Mouse (Mus musculus) kidney, postnatal 0 days (tissue): ENCODE results near the gene Vmn1r43. TPM values are rescaled to one million over a fixed set of nuclear protein-coding genes. Genes with fewer than 3 reads are reported as not detected.
"Not testable (repeated sequence)": the region's sequence is repeated elsewhere in the genome, so short reads cannot be mapped to it uniquely, and the experiment has no call there.

ENCODE experiments used
- ATAC-seq: fragments of 200-750 bp; cut with Nextera tagmentation; replicated peaks from 2 replicates; pipeline ENCODE4 v1.8.0; 2017; ENCODE audit warnings: low read depth, moderate number of reproducible peaks, moderate TSS enrichment, moderate library complexity; ENCODE audit not compliant: low FRiP score
- DNase-seq: peaks from one replicate; pipeline ENCODE4 v3.0.0-alpha.2; 2016; ENCODE audit warnings: low spot score
- H3K27ac ChIP-seq: fragments of 300-500 bp; sonication (generic); 2 replicates; pipeline ENCODE4 v1.5.1; 2014; ENCODE audit warnings: mild to moderate bottlenecking
- H3K27me3 ChIP-seq: fragments of 300-500 bp; sonication (generic); 2 replicates; pipeline ENCODE4 v1.6.1; 2014; ENCODE audit warnings: low read length, mixed read lengths; ENCODE audit not compliant: insufficient read depth
- H3K36me3 ChIP-seq: fragments of 300-500 bp; sonication (generic); 2 replicates; pipeline ENCODE4 v1.6.1; 2014; ENCODE audit warnings: low read length, mixed read lengths; ENCODE audit not compliant: insufficient read depth
- H3K4me1 ChIP-seq: fragments of 300-500 bp; sonication (generic); replicated peaks from 2 replicates; pipeline ENCODE4 v1.6.1; 2014; ENCODE audit warnings: antibody characterized with exemption, low read length, mixed read lengths; ENCODE audit not compliant: insufficient read depth
- H3K4me2 ChIP-seq: fragments of 300-500 bp; sonication (generic); 2 replicates; pipeline ENCODE4 v1.6.1; 2014; ENCODE audit warnings: mild to moderate bottlenecking, low read length, moderate library complexity, mixed read lengths
- H3K4me3 ChIP-seq: fragments of 300-500 bp; sonication (generic); replicated peaks from 2 replicates; pipeline ENCODE4 v1.5.1; 2014; ENCODE audit warnings: low read depth, low read length
- H3K9ac ChIP-seq: fragments of 300-500 bp; sonication (generic); 2 replicates; pipeline ENCODE4 v1.6.1; 2014; ENCODE audit warnings: low read depth, low read length
- H3K9me3 ChIP-seq: fragments of 300-500 bp; sonication (generic); replicated peaks from 2 replicates; pipeline ENCODE4 v1.6.1; 2016; ENCODE audit warnings: low read length, inconsistent platforms, mixed read lengths
- CTCF ChIP-seq: IDR thresholded peaks from 2 replicates; pipeline ENCODE4 v1.5.1; 2016; ENCODE audit warnings: antibody characterized with exemption, low read depth, mild to moderate bottlenecking, moderate library complexity
- WGBS: fragments of 180-500 bp; shearing (Covaris S2); extraction: QIAGEN DNeasy Blood & Tissue Kit; methylation state at CpG from one replicate; pipeline ENCODE4 v1.1.7; 2014; 5-methylcytosine and 5-hydroxymethylcytosine counted together
- polyA plus RNA-seq: library from polyadenylated mRNA; unstranded; fragments of >200 nt; fragmentation: Nextera tagmentation; extraction: Ambion mirVana; gene quantifications from 2 replicates; pipeline ENCODE4 v1.2.1, GENCODE M21; 2015

The Vmn1r43 gene
- not detected in 2 replicates for polyA plus RNA-seq

- not testable (repeated sequence) for DNase-seq, H3K27ac ChIP-seq, H3K9me3 ChIP-seq, H3K4me3 ChIP-seq, H3K9ac ChIP-seq, H3K27me3 ChIP-seq, H3K36me3 ChIP-seq, H3K4me1 ChIP-seq, ATAC-seq, H3K4me2 ChIP-seq
- WGBS = 72% methylated on average over 3 of the region's 3 CpGs
Observed at GRCm38 (mm10) chr6:89876313-89876712, at the start of gene Vmn1r43, which contains the start of gene Vmn1r42. Vmn1r43 (minus strand) TSS chr6:89876413. Vmn1r42 (minus strand) TSS chr6:89876413.

DNA sequence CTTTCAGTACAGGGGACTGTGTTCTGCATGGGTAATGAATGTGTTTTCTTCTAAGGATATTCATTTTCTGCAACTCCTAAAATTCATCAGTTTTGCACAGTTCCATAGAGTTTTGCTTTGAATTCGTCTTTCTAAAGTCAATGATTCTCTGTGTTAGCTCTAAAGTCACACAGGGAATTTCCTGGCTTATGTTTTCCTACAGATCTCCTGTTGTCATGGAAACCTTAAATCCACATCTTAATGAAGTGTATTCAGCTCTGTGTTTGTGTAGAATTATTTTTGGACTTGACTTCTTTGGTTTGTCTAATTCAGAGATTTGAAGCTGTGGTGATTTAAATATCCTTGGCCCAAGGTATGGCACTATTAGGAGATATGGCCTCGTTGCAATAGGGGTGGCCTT, 7.6 kb upstream of the Vmn1r43 start:
- H3K4me1 ChIP-seq = no peaks in the 10 kb centered on the region
- no peak overlapping the region for H3K9ac ChIP-seq
- no peaks in the 10 kb centered on the region for H3K27me3 ChIP-seq
- no peaks in the 10 kb centered on the region for H3K9me3 ChIP-seq
- no peak overlapping the region for H3K4me2 ChIP-seq
- WGBS = 54% methylated on average over 2 of the region's 2 CpGs
- no peak overlapping the region for H3K27ac ChIP-seq
- no peak for TF ChIP-seq CTCF
- no peaks in the 10 kb centered on the region for H3K36me3 ChIP-seq
- H3K4me3 ChIP-seq = no peak overlapping the region
- DNase-seq (no peak), ATAC-seq (no peak)

DNA sequence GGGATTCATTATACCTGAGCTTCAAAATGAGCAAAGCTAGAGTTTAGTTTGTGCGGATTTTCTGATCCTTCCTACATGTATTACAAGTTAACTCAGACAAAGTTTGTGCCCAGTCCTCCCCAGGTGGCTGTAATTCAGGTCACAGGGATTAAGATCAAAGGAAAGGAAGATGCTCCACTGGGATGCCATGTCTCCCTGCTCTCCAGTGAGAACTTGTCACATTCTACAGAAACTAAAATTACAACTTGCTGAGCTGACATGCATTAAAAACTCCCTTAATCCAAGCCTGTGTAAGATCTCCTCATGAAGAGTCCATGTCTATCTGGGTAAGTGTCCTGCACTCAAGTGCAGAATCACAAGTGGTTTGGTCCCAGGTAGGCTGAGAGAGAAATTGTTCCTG, 7.1 kb upstream of the Vmn1r43 start, which contains the start of gene Vmn1r44:
TSS of gene Vmn1r44 (plus strand) at position 301 of the 400 bp plus-strand sequence.
- Histone ChIP-seq H3K9ac (no peak within 1 kb of the TSS), H3K27ac (no peak within 1 kb of the TSS), H3K9me3 (no peaks in the 10 kb centered on the region), H3K4me2 (no peak within 1 kb of the TSS), H3K27me3 (no peaks in the 10 kb centered on the region), H3K4me1 (no peaks in the 10 kb centered on the region), H3K36me3 (no peaks in the 10 kb centered on the region), H3K4me3 (no peak within 1 kb of the TSS)
- ATAC-seq (no peak), DNase-seq (no peak)
- no peak for TF ChIP-seq CTCF
- WGBS = 90% methylated on average over 1 of the region's 1 CpGs

GRCm38 (mm10) chr6:89880867-89881266, 4.7 kb upstream of the Vmn1r43 start:
- TF ChIP-seq CTCF = no peak
- H3K4me3 ChIP-seq = no peak overlapping the region
- H3K36me3 ChIP-seq = no peaks in the 10 kb centered on the region
- no peaks in the 10 kb centered on the region for H3K4me1 ChIP-seq
- DNase-seq (no peak), ATAC-seq (no peak)
- H3K27me3 ChIP-seq = no peaks in the 10 kb centered on the region
- H3K27ac ChIP-seq = no peak overlapping the region
- H3K4me2 ChIP-seq = no peak overlapping the region
- H3K9me3 ChIP-seq = no peaks in the 10 kb centered on the region
- no peak overlapping the region for H3K9ac ChIP-seq

DNA sequence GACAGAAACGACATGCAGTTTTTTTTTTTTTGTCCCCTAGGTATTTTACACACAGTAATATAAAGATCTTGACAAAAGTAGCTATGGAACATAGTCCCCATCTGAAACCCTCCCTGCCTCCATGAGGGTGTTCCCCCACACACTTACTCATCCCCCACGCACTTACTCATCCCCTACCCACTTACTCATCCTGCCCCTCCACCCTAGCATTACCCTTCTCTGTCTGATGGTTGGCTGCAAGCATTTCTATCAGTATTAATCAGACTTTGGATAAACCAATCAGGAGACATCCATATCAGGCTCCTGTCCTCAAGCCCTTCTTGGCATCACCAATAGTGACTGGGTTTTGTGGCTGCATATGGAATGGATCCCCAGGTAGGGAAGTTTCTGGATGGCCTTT, 750 bp upstream of the Vmn1r43 start:
- Histone ChIP-seq H3K27me3 (no peaks in the 10 kb centered on the region), H3K9ac (no peak overlapping the region), H3K4me1 (no peaks in the 10 kb centered on the region), H3K4me2 (no peak overlapping the region), H3K27ac (no peak overlapping the region), H3K36me3 (no peaks in the 10 kb centered on the region), H3K4me3 (no peak overlapping the region), H3K9me3 (no peaks in the 10 kb centered on the region)
- 81% methylated on average over 2 of the region's 2 CpGs for WGBS
- ATAC-seq (no peak), DNase-seq (no peak)
- TF ChIP-seq CTCF = no peak

DNA sequence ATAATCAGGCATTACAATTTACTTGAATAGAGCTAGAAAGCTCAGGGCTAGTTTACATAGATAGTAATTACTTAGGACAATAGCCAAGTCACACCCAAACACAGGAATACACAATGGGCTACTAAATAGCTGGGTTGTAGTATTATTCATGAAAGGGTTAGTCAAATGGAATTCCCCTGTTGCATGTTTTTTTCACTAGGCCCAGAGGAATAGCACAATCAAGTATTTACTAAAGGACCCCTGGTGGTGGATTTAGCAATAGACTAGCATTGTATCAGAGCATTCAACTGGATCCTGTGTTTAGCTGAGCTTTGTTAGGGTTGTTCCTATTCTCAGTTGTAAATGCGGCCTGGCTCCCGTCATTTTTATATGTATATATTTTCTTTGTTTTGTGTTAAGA, 8.2 kb downstream of the Vmn1r43 start:
- Histone ChIP-seq H3K27ac (no peak overlapping the region), H3K27me3 (no peaks in the 10 kb centered on the region), H3K4me3 (no peak overlapping the region), H3K4me1 (no peaks in the 10 kb centered on the region), H3K36me3 (no peaks in the 10 kb centered on the region), H3K4me2 (no peak overlapping the region), H3K9ac (no peak overlapping the region), H3K9me3 (no peaks in the 10 kb centered on the region)
- TF ChIP-seq CTCF = 0 out of 2 replicates have a peak, but pooled peaks have one; percentile 11
- DNase-seq (no peak), ATAC-seq (no peak)
- 91% methylated on average over 2 of the region's 2 CpGs for WGBS

DNA sequence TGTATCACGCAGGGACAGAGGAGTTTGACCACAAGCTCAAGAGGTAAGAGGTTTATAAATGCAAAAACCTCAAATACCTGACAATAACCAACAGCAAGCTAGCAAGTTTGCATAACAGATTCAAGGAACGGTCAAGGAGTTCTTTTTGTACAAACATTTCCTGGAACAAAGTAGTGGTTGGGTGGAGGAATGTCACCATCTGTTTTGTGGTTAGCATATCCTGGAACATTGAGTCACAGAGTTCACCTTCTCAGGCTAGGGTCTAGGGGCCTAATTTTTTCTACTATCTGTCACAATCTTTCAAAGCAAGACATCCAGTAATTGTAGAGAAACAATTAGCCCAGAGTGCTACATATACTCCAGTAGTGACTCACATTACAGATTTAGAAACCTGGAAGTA, 8.9 kb downstream of the Vmn1r43 start:
- ATAC-seq = no peak
- TF ChIP-seq CTCF = no peak
- DNase-seq = no peak
- Histone ChIP-seq H3K27ac (no peak overlapping the region), H3K4me1 (no peaks in the 10 kb centered on the region), H3K27me3 (no peaks in the 10 kb centered on the region), H3K9ac (no peak overlapping the region), H3K36me3 (no peaks in the 10 kb centered on the region), H3K4me3 (no peak overlapping the region), H3K4me2 (no peak overlapping the region), H3K9me3 (no peaks in the 10 kb centered on the region)
- 85% methylated on average over 2 of the region's 2 CpGs for WGBS
